Mouse (Mus musculus): Measurements from ENCODE around the gene Rusc2. TPM values are rescaled to one million over a fixed set of nuclear protein-coding genes. Genes with fewer than 3 reads are reported as not detected.
A peak's percentile ranks its signal among the peaks of the same experiment; 100 is the strongest.

The Rusc2 gene
- polyA plus RNA-seq, 1 experiment from 2014 or later, result 23.4 TPM

DNA sequence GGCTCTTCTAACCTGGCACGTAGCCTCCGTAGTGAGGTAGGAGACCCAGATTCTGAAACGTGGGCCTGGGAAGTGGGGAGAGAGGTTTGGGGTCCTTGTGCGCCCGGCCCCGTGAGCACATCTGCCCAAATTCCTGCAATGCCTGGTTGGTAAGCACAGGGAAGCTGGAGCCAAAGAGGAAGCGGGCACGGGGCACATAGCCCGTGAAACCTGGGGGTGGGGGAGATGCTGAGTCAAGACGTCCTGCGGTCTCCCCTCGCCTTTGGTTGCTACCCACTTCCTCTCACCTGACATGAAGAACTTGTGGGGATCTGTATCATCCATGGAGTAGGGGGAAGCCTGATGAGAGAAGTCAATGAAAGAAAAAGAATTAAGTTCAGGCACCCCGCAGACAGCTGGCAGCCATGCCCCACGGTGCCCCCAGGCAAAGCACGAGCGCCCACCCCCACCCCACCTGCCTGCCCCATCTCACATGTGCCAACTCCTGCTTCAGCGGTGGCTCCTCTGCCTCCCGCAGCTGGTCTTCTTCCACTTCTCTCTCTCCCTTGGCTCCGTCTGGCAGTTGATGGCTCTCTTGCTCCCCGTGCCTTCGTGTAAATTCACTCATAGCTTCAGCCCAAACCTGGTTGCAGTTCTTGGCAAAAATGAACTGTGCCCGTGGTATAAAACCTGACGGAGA lies 45.9 kb downstream of the Rusc2 start:
- no peak for ATAC-seq
- no peak overlapping the region for H3K27ac ChIP-seq (ENCODE audit: low read length)
- TF ChIP-seq CTCF (IDR thresholded peaks at IDR 0.05) (no peak), EP300 (IDR thresholded peaks at IDR 0.05) (no peak)
- no peaks in the 10 kb centered on the region for H3K4me1 ChIP-seq (ENCODE audit: insufficient read depth, low read depth, low read length)
- H3K9ac ChIP-seq (replicated peaks; ENCODE audit: low read depth), result no peak overlapping the region
- H3K36me3 ChIP-seq (ENCODE audit: insufficient read depth, low read length), result peaks cover 44% of the 10 kb centered on the region
- no peak for DNase-seq (ENCODE audit: low spot score)
- H3K4me2 ChIP-seq (replicated peaks; ENCODE audit: low read depth, low read length), result no peak overlapping the region
- WGBS, result 42% methylated on average over 23 of the region's 23 CpGs
- no peaks in the 10 kb centered on the region for H3K27me3 ChIP-seq (replicated peaks; ENCODE audit: insufficient read depth, low read length)
- no peaks in the 10 kb centered on the region for H3K9me3 ChIP-seq (ENCODE audit: low read length)
- H3K4me3 ChIP-seq (ENCODE audit: low read depth, low read length), result no peak overlapping the region

DNA sequence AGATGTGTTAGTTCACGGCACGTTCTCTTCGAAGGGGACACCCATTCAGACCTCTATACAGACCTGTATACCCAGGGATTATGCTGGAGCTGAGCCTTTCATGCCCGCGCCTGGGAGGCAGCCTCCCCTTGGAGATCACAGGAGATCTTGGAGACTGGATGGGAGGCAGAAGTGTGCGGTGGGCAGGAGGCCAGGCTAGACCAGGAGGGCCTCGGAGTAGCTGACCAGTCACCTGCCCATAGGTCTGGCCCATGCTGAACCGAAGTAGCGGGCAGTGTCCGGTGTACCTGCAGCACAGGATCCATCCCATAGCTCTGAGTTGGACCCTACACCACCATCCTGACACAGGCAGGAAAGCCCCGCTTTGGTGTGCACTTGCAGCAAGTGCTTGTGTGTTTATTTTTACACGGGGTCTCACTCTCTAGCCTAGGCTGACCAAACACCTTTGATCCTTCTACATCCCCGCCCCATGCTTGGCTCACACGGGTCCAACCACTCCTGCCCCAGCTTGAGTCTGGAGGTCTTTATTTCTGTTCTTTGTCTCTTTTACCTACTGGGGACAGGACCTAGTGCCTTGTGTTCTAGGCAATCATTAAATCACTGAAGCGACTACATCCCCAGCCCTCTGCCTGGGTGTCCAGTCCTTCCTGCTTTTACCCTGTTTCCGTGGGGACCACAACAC lies 46.5 kb downstream of the Rusc2 start:
- WGBS, result 41% methylated on average over 16 of the region's 16 CpGs
- ATAC-seq, result peak; percentile 16

DNA sequence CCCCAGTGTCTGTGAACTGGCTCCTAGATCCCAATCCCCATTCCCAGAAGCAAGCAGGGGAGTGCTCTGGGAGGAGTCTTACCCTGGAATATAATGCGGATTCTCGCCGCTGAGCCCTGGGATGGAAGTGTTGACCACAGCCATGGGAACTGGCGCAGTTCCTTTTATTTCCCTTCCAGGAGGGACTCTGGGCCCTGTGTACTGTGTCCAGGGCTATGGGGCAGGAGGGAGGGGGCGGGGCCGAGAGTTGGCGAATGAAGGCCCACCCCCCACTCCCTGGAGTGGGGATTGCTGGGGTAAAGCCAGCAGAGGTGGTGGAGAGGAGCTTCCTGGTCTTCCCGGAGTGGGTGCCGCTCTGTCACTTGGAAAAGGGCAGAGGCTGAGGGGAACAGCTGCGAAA lies 47.2 kb downstream of the Rusc2 start, which contains the start of gene Fam166b:
TSS of gene Fam166b (minus strand) at position 189 of the 400 bp plus-strand sequence.
- Histone ChIP-seq H3K4me3 (ENCODE audit: low read depth, low read length) (no peak within 1 kb of the TSS), H3K9me3 (ENCODE audit: low read length) (no peaks in the 10 kb centered on the region), H3K36me3 (ENCODE audit: insufficient read depth, low read length) (peaks cover 32% of the 10 kb centered on the region), H3K27ac (ENCODE audit: low read length) (peak within 1 kb of the TSS; percentile 26; the same call in 1 of the 2 replicates), H3K9ac (replicated peaks; ENCODE audit: low read depth) (peak within 1 kb of the TSS; percentile 0; the same call in 1 of the 2 replicates), H3K4me1 (ENCODE audit: insufficient read depth, low read depth, low read length) (no peaks in the 10 kb centered on the region), H3K4me2 (replicated peaks; ENCODE audit: low read depth, low read length) (peak within 1 kb of the TSS; percentile 11), H3K27me3 (replicated peaks; ENCODE audit: insufficient read depth, low read length) (no peaks in the 10 kb centered on the region)
- WGBS, result 5% methylated on average over 10 of the region's 10 CpGs
- TF ChIP-seq EP300 (IDR thresholded peaks at IDR 0.05), result no peak
- TF ChIP-seq CTCF (IDR thresholded peaks at IDR 0.05), result no peak
- peak; percentile 60 for DNase-seq (ENCODE audit: low spot score)
- peak; percentile 61 for ATAC-seq

More for the DNA sequence above, 46.5 kb downstream of the Rusc2 start:
- TF ChIP-seq CTCF (IDR thresholded peaks at IDR 0.05) (no peak), EP300 (IDR thresholded peaks at IDR 0.05) (no peak)
- H3K9ac ChIP-seq (replicated peaks; ENCODE audit: low read depth), result peak overlapping the region; percentile 0; the same call in 1 of the 2 replicates
- H3K4me3 ChIP-seq (ENCODE audit: low read depth, low read length), result no peak overlapping the region
- H3K27ac ChIP-seq (ENCODE audit: low read length), result peak overlapping the region; percentile 26; the same call in 1 of the 2 replicates
- no peaks in the 10 kb centered on the region for H3K9me3 ChIP-seq (ENCODE audit: low read length)
- H3K4me2 ChIP-seq (replicated peaks; ENCODE audit: low read depth, low read length), result no peak overlapping the region
- H3K36me3 ChIP-seq (ENCODE audit: insufficient read depth, low read length), result peaks cover 38% of the 10 kb centered on the region
- no peak for DNase-seq (ENCODE audit: low spot score)
- H3K27me3 ChIP-seq (replicated peaks; ENCODE audit: insufficient read depth, low read length), result no peaks in the 10 kb centered on the region
- no peaks in the 10 kb centered on the region for H3K4me1 ChIP-seq (ENCODE audit: insufficient read depth, low read depth, low read length)

DNA sequence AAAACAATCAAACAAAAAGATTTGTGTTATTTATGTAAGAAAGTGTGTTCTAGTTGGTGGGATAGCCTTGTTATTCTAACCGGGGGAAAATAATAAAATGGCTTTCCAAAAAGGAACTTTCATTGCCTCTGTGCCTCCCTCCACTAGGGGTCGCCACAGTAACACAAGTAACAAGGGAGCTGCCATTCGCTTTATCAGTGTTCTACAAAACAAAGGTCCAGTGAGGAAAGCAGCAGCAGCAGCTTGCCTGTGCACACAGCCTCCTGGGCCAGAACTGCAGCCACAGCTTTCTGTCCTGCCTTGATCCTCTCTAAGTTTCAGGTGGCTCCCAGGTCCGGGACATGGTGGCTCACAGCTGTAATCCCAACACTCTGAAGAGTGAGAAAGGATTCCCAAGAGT lies 49.9 kb downstream of the Rusc2 start:
- H3K27ac ChIP-seq (ENCODE audit: low read length), result no peak overlapping the region
- H3K4me2 ChIP-seq (replicated peaks; ENCODE audit: low read depth, low read length), result no peak overlapping the region
- ATAC-seq (peak; percentile 43), DNase-seq (ENCODE audit: low spot score) (peak; percentile 95)
- peak; percentile 95 for TF ChIP-seq CTCF (IDR thresholded peaks at IDR 0.05)
- no peak for TF ChIP-seq EP300 (IDR thresholded peaks at IDR 0.05)
- peaks cover 6% of the 10 kb centered on the region; the same call in 1 of the 2 replicates for H3K36me3 ChIP-seq (ENCODE audit: insufficient read depth, low read length)
- H3K27me3 ChIP-seq (replicated peaks; ENCODE audit: insufficient read depth, low read length), result no peaks in the 10 kb centered on the region
- H3K4me1 ChIP-seq (ENCODE audit: insufficient read depth, low read depth, low read length), result no peaks in the 10 kb centered on the region
- WGBS, result 1% methylated on average over 4 of the region's 4 CpGs
- no peak overlapping the region for H3K9ac ChIP-seq (replicated peaks; ENCODE audit: low read depth)
- H3K9me3 ChIP-seq (ENCODE audit: low read length), result no peaks in the 10 kb centered on the region
- H3K4me3 ChIP-seq (ENCODE audit: low read depth, low read length), result no peak overlapping the region

DNA sequence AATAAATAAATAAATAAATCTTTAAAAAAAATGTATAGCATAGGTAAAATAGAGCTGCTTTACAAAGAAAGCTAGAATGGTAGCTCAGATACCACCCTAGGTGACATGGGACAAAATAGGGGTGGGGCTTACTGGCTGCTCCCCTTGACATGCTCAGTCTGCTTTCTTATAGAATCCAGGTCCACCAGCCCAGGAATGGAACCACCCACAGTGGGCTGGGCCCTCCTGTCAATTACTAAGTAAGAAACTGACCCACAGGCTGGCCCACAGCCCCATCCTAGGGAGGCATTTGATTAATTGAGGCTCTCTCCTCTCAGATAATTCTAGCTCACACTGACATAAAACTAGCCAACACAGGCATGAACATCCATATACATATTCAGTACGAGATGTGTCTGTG lies 51.1 kb downstream of the Rusc2 start:
- Histone ChIP-seq H3K9ac (replicated peaks; ENCODE audit: low read depth) (no peak overlapping the region), H3K4me1 (ENCODE audit: insufficient read depth, low read depth, low read length) (no peaks in the 10 kb centered on the region), H3K27me3 (replicated peaks; ENCODE audit: insufficient read depth, low read length) (no peaks in the 10 kb centered on the region), H3K27ac (ENCODE audit: low read length) (no peak overlapping the region), H3K9me3 (ENCODE audit: low read length) (no peaks in the 10 kb centered on the region), H3K4me2 (replicated peaks; ENCODE audit: low read depth, low read length) (no peak overlapping the region), H3K4me3 (ENCODE audit: low read depth, low read length) (no peak overlapping the region), H3K36me3 (ENCODE audit: insufficient read depth, low read length) (no peaks in the 10 kb centered on the region)
- ATAC-seq, result no peak
- TF ChIP-seq EP300 (IDR thresholded peaks at IDR 0.05) (no peak), CTCF (IDR thresholded peaks at IDR 0.05) (no peak)
- DNase-seq (ENCODE audit: low spot score), result no peak
- WGBS, result 76% methylated on average over 1 of the region's 1 CpGs

DNA sequence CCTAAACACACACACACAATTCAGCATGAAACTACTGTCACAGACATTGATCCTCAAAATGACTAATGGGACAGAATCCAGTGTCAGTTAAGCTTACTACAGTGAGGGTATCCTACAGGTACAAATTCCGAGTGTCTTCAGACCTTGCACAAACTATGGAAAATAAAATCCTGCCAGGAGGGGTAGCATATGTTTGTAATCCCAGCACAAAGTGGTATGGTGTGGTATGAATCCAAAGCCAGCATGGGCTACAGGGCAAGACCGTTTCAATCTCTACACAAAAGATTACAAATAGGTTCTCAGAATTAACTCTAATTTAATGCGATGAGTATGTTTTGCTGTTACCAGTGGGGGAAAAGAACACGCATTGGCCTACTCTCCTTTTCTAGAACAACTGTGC lies 59.9 kb downstream of the Rusc2 start, which contains the start of gene Tesk1:
TSS of gene Tesk1 (plus strand) at position 301 of the 400 bp plus-strand sequence.
- 0 out of 2 replicates have a peak, but pooled peaks cover 2% of the 10 kb centered on the region for H3K36me3 ChIP-seq (ENCODE audit: insufficient read depth, low read length)
- H3K9ac ChIP-seq (replicated peaks; ENCODE audit: low read depth), result peak within 1 kb of the TSS; percentile 98
- no peak for TF ChIP-seq EP300 (IDR thresholded peaks at IDR 0.05)
- no peak for TF ChIP-seq CTCF (IDR thresholded peaks at IDR 0.05)
- 19% methylated on average over 4 of the region's 4 CpGs for WGBS
- peak within 1 kb of the TSS; percentile 96 for H3K4me3 ChIP-seq (ENCODE audit: low read depth, low read length)
- no peaks in the 10 kb centered on the region for H3K27me3 ChIP-seq (replicated peaks; ENCODE audit: insufficient read depth, low read length)
- H3K4me1 ChIP-seq (ENCODE audit: insufficient read depth, low read depth, low read length), result no peaks in the 10 kb centered on the region
- peak within 1 kb of the TSS; percentile 93 for H3K4me2 ChIP-seq (replicated peaks; ENCODE audit: low read depth, low read length)
- no peak for ATAC-seq
- peak within 1 kb of the TSS; percentile 92 for H3K27ac ChIP-seq (ENCODE audit: low read length)
- no peaks in the 10 kb centered on the region for H3K9me3 ChIP-seq (ENCODE audit: low read length)
- no peak for DNase-seq (ENCODE audit: low spot score)

Measured in lung, postnatal 0 days (tissue).